Mouse (Mus musculus): ENCODE data around the gene Gm29644. TPM values are rescaled to one million over a fixed set of nuclear protein-coding genes. Genes with fewer than 3 reads are reported as not detected.
"Not testable (repeated sequence)": the region's sequence is repeated elsewhere in the genome, so short reads cannot be mapped to it uniquely, and the experiment has no call there.

Gene Gm29644
- not detected for total RNA-seq (2021)
- long read RNA-seq, experiment 1: 0 reads
- long read RNA-seq, experiment 2: 0 reads

DNA sequence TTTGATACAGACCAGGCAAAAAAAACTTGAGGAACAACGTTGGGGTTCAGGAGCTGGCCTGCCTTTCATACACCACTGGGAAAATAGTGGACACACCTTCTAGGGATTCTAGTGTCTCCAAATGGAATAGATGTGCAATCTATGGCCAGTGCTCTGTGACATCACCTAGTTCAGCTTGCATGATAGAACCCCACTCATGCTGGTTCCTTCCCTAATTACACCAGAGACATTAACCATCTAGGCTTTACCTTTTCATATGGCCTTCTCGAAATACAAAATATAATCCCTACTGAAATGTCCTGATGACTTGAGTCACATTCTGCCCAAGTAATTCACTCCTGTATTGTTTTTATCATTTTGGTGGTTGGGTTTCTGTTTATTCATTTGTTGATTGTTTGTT, at the start of gene Gm29644, which contains the start of gene Gm29423:
Gene Gm29644 (minus strand): TSS at position 157 of the 400 bp plus-strand sequence.
Gene Gm29423 (minus strand): TSS at position 101 of the 400 bp plus-strand sequence.
- not testable (repeated sequence) for DNase-seq

DNA sequence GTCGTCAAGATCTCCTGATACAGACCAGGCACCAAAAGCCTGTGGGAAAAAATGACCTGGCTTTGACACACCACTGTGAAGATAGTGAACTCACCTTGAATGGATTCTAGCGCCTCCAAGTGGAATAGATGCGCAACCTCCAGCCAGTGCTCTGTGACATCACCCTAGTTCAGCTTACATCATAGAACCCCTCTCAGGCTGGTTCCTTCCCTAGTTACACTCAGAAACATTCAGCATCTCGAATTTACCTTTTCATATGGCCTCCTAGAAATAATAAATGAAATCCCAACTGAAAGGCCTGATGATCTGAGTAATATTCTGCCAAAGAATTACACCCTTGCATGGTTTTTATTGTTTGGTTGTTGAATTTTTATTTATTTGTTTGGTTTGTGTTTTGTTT, 29.6 kb downstream of the Gm29644 start, which contains the start of gene Gm21118:
Gene Gm21118 (minus strand): TSS at position 101 of the 400 bp plus-strand sequence.
- DNase-seq: not testable (repeated sequence)

Other genes with a start within 250 kb of the Gm29644 start
- gene Gm21118, start 29.7 kb downstream of the Gm29644 start, total RNA-seq (2021): not detected
- not detected for gene Gm29423, start 56 bp downstream of the Gm29644 start, total RNA-seq (2021)
- gene Gm20888, start 138.5 kb upstream of the Gm29644 start, total RNA-seq (2021): not detected

All from gastrocnemius, postnatal 25 days (tissue).